Mouse (Mus musculus): Measurements from ENCODE around the gene A430005L14Rik.

GRCm38 (mm10) chr4:153944261-153944660, 12.8 kb upstream of the A430005L14Rik start:
- TF ChIP-seq CTCF (IDR thresholded peaks at IDR 0.05; ENCODE audit: extremely low read depth, insufficient read length, insufficient replicate concordance, low read depth, low read length) (no peak), POLR2A (IDR thresholded peaks at IDR 0.05; ENCODE audit: low read depth, low read length) (no peak)
